ENCODE assay signal across 11 mouse cellular contexts in genomic region chr2:92188744-92189143, GRCm38 (mm10).
DNase-seq lines count a peak whose midpoint lies in the region; ATAC-seq lines count a peak whose summit lies in the region.
"Had no signal": no experiment of that assay in that cellular context is flagged by ENCODE, and none has a peak within 500 bp of the region (broad histone marks: within the 10 kb centered on the region; RNA-seq: fewer than 3 reads in every experiment).

No protein-coding gene starts in this region.

- peak overlapping the region; percentile 26 for H3K4me2 ChIP-seq in kidney, embryonic 16.5 days (replicated peaks; ENCODE audit: low read depth, low read length)
- H3K4me2 ChIP-seq in embryonic facial prominence, embryonic 12.5 days (replicated peaks): peak overlapping the region; percentile 40
- peak overlapping the region; percentile 96 for H3K4me2 ChIP-seq in forebrain, embryonic 15.5 days (replicated peaks)
- H3K4me2 ChIP-seq in midbrain, embryonic 13.5 days (replicated peaks): peak overlapping the region; percentile 42

- no peak overlapping the region for H3K9ac ChIP-seq in kidney, embryonic 16.5 days (replicated peaks; ENCODE audit: low read length)
- H3K9ac ChIP-seq in embryonic facial prominence, embryonic 12.5 days: no peak overlapping the region
- H3K9ac ChIP-seq in forebrain, embryonic 15.5 days (replicated peaks): no peak overlapping the region
- H3K9ac ChIP-seq in midbrain, embryonic 13.5 days (replicated peaks): no peak overlapping the region
- H3K9ac ChIP-seq: liver, postnatal 0 days had no signal

- no peaks in the 10 kb centered on the region for H3K36me3 ChIP-seq in kidney, embryonic 16.5 days (ENCODE audit: insufficient read depth, low read length)
- no peaks in the 10 kb centered on the region for H3K36me3 ChIP-seq in embryonic facial prominence, embryonic 12.5 days
- H3K36me3 ChIP-seq in forebrain, embryonic 15.5 days: no peaks in the 10 kb centered on the region
- H3K36me3 ChIP-seq in midbrain, embryonic 13.5 days: no peaks in the 10 kb centered on the region

- H3K4me1 ChIP-seq in kidney, embryonic 16.5 days (ENCODE audit: insufficient read depth, low read length): peaks cover 25% of the 10 kb centered on the region
- peaks cover 29% of the 10 kb centered on the region for H3K4me1 ChIP-seq in embryonic facial prominence, embryonic 12.5 days
- H3K4me1 ChIP-seq in forebrain, embryonic 15.5 days: peaks cover 54% of the 10 kb centered on the region
- H3K4me1 ChIP-seq in midbrain, embryonic 13.5 days (replicated peaks): peaks cover 54% of the 10 kb centered on the region

- WGBS in kidney, embryonic 16.5 days: 62% methylated on average over 3 of the region's 3 CpGs
- 71% methylated on average over 3 of the region's 3 CpGs for WGBS in embryonic facial prominence, embryonic 12.5 days
- 47% methylated on average over 3 of the region's 3 CpGs for WGBS in forebrain, embryonic 15.5 days
- WGBS in midbrain, embryonic 13.5 days: 63% methylated on average over 3 of the region's 3 CpGs

- no peaks in the 10 kb centered on the region for H3K9me3 ChIP-seq in kidney, embryonic 16.5 days (ENCODE audit: low read length)
- H3K9me3 ChIP-seq in embryonic facial prominence, embryonic 12.5 days: no peaks in the 10 kb centered on the region
- H3K9me3 ChIP-seq in forebrain, embryonic 15.5 days: no peaks in the 10 kb centered on the region
- no peaks in the 10 kb centered on the region for H3K9me3 ChIP-seq in midbrain, embryonic 13.5 days

- no peak for DNase-seq in kidney, postnatal 25 days
- no peak for DNase-seq in thymus, postnatal 36 days
- DNase-seq in cerebellum, postnatal 25 days: no peak
- DNase-seq in layer of hippocampus, adult 9-11 months: no peak
- DNase-seq: cerebellum, postnatal 36 days; liver, postnatal 0 days; right cerebral cortex, postnatal 25 days had no signal

- H3K27ac ChIP-seq in kidney, embryonic 16.5 days (ENCODE audit: low read length): no peak overlapping the region
- no peak overlapping the region for H3K27ac ChIP-seq in embryonic facial prominence, embryonic 12.5 days
- H3K27ac ChIP-seq in forebrain, embryonic 15.5 days (replicated peaks): no peak overlapping the region
- no peak overlapping the region for H3K27ac ChIP-seq in midbrain, embryonic 13.5 days

- H3K27me3 ChIP-seq in kidney, embryonic 16.5 days (ENCODE audit: insufficient read depth, low read length): no peaks in the 10 kb centered on the region
- H3K27me3 ChIP-seq in embryonic facial prominence, embryonic 12.5 days: no peaks in the 10 kb centered on the region
- no peaks in the 10 kb centered on the region for H3K27me3 ChIP-seq in forebrain, embryonic 15.5 days
- no peaks in the 10 kb centered on the region for H3K27me3 ChIP-seq in midbrain, embryonic 13.5 days

- no peak for ATAC-seq in kidney, embryonic 16.5 days (ENCODE audit: low FRiP score, low TSS enrichment)
- ATAC-seq in embryonic facial prominence, embryonic 12.5 days (ENCODE audit: insufficient number of reproducible peaks, insufficient read depth, low FRiP score, low TSS enrichment): no peak
- ATAC-seq in forebrain, embryonic 15.5 days (replicated peaks): no peak
- ATAC-seq in midbrain, embryonic 13.5 days: no peak
- ATAC-seq: liver, postnatal 0 days had no signal

- no peak overlapping the region for H3K4me3 ChIP-seq in kidney, embryonic 16.5 days (ENCODE audit: low read length)
- no peak overlapping the region for H3K4me3 ChIP-seq in embryonic facial prominence, embryonic 12.5 days
- 0 out of 2 replicates have a peak overlapping the region, but pooled peaks have one; percentile 6 for H3K4me3 ChIP-seq in forebrain, embryonic 15.5 days
- H3K4me3 ChIP-seq in midbrain, embryonic 13.5 days (replicated peaks): peak overlapping the region; percentile 12; the same call in 1 of the 2 replicates

Comparison
In these comparisons a context has a peak if more than half of its experiments do, and no peak if none do; other contexts are left out.
1. H3K4me2 ChIP-seq: peak in every context shown above with its lines; median percentile 96 in forebrain, embryonic 15.5 days; 42 in midbrain, embryonic 13.5 days; 40 in embryonic facial prominence, embryonic 12.5 days; 26 in kidney, embryonic 16.5 days.
2. H3K4me3 ChIP-seq: peak in forebrain, embryonic 15.5 days (single experiment) and midbrain, embryonic 13.5 days (single experiment); none in kidney, embryonic 16.5 days (single experiment) and embryonic facial prominence, embryonic 12.5 days (single experiment).